Mouse (Mus musculus) liver, adult 2 months (tissue): ENCODE results near the gene Kcnk13.

Experiments
- CTCF ChIP-seq: fragments of 200-500 bp; IDR thresholded peaks from 2 replicates; pipeline ENCODE4 v1.5.1; 2011; ENCODE audit warnings: low read depth, low read length, control low read depth
- POLR2A ChIP-seq: fragments of 200-500 bp; IDR thresholded peaks from 2 replicates; pipeline ENCODE4 v1.6.1; 2011; ENCODE audit warnings: low read length, control low read depth; ENCODE audit not compliant: insufficient read depth; ENCODE audit errors: extremely low read depth

DNA sequence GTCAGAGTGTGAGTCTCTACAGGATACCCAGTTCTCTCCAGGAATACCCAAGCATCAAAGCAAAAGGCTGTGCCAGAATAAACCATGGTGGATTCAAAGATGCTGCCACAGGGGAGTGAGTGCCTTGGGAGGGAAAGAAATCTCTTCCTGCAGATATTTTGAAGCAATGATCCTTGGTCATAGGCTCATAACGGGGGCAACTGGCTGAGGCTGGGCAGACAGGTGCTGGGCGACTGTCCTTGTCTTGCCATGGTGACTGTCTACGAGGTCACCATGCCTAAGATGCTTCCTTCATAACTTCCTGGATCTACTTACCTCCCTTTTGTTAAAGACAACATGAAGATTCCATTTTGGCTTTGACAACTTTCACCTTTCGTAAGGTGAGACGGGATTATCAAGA, 140.2 kb downstream of the Kcnk13 start:
- TF ChIP-seq CTCF (no peak), POLR2A (no peak)
